Mouse (Mus musculus) liver (tissue): ENCODE measurements around the gene 4930447C04Rik.
A peak's percentile ranks its signal among the peaks of the same experiment; 100 is the strongest.

Experiments used
- DNase-seq: peaks from one replicate; pipeline ENCODE4 v3.0.0-alpha.2; 2020; ENCODE audit warnings: mixed read lengths

Gene 4930447C04Rik

DNA sequence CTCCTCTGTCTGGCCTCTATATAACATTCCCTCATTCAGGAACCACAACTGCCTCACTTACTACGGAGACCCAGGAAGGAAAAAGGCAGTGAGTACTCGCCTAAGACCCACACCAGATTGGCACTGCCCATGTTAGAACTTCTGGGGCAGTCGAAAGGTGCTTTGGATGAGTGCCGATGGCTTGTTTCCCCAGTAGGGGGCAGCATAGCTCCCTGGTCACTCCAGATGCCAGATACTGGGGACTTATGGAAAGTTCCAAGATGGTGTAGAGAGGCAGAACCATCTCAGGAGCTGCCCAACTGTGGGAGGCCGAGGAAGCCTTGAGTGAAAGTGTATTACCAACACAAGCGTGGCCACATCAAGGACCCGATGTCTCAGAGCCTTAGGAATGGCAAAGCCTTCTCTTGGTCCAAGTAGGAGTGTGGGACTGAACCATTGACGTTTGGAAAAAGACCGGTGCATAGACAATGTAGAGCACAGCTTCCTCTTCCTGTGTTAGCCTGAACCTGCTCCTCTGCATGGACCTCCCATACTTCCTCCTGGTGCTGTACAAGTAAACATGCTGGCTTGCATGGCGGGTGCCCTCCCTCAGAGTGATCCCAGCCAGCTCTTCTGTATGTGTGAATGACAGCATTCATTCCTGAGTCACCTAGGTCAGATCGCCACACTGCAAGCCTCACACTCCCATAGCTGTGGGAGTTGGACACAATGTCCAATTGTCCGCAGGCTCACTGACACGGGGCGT, 105.6 kb downstream of the 4930447C04Rik start:
- DNase-seq = peak; percentile 44

DNA sequence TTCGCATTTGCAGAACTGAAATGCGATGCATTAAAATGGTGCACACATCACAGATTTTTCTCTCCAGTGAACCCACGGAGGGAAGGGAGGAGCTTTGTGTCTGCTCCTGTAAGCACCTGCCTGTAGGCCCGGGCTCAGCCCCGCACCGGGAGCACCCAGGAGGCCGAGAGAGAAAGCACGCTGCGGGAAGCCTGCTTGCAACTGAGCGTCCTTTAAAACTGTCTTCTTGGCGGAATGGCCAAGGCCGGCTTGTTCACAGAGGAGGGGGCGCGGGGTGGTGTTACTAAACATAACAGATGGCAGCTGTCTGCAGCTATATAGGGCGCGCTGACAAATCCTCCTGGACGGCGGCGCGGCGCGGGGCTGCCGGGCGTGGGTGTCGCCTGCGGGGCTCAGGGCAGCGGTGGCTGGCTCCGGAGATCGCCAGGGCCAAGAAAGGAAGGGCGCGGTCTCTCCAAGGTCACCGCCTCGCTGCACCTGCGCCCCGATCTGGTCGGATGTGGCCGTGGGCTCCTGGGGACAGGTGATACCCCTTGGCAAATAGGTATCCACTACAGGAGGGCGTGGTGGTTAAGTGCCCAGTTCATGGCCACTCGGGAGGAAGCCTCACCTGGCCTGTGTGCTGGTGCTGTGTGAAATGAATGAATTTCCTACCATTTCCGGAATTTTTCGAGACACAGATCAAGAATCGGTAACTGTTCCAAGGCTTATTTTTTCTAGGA, 108.7 kb downstream of the 4930447C04Rik start:
- DNase-seq = peak; percentile 5
